ENCODE assay signal across 22 mouse cellular contexts in the genomic region with DNA sequence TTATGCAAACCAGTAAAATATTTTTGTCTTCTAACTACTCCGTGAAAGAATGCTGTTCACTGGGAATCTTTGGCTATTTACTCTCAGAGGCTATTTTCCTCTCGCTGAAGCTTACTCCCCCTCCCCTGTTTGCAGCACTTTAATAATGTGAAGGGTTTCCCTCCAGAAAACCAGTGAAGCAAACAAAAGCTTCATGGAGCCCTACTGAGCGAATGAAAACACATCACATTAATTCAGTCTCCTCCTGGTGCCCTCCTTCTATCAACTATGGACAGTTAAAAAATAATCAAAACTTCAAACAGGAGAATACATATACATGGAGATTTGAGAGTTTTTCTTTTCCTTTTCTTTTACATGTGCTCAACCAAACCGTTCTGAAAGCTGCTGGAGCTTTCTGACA.
DNase-seq lines count a peak whose midpoint lies in the region; ATAC-seq and TF ChIP-seq lines count a peak whose summit lies in the region.
"Had no signal": no experiment of that assay in that cellular context is flagged by ENCODE, and none has a peak within 500 bp of the region (broad histone marks: within the 10 kb centered on the region; RNA-seq: fewer than 3 reads in every experiment).

No protein-coding gene starts in this region.

- H3K4me3 ChIP-seq in midbrain, embryonic 12.5 days = no peak overlapping the region
- H3K4me3 ChIP-seq in midbrain, embryonic 10.5 days = no peak overlapping the region
- no peak overlapping the region for H3K4me3 ChIP-seq in hindbrain, postnatal 0 days (ENCODE audit: low read length)
- H3K4me3 ChIP-seq: gastrocnemius, adult 2 months; heart, embryonic 10.5 days; megakaryocyte, embryonic 14.5 days had no signal

- H3K4me1 ChIP-seq in midbrain, embryonic 12.5 days = no peaks in the 10 kb centered on the region
- peaks cover 7% of the 10 kb centered on the region for H3K4me1 ChIP-seq in midbrain, embryonic 10.5 days
- no peaks in the 10 kb centered on the region for H3K4me1 ChIP-seq in hindbrain, postnatal 0 days (ENCODE audit: insufficient read depth, low read length)
- H3K4me1 ChIP-seq: heart, embryonic 10.5 days; megakaryocyte, embryonic 14.5 days had no signal

- H3K36me3 ChIP-seq in midbrain, embryonic 12.5 days = no peaks in the 10 kb centered on the region
- no peaks in the 10 kb centered on the region for H3K36me3 ChIP-seq in midbrain, embryonic 10.5 days
- H3K36me3 ChIP-seq in hindbrain, postnatal 0 days (ENCODE audit: insufficient read depth, low read length) = no peaks in the 10 kb centered on the region
- H3K36me3 ChIP-seq: heart, embryonic 10.5 days had no signal

- WGBS in midbrain, embryonic 12.5 days = 10% methylated on average over 4 of the region's 4 CpGs
- WGBS in midbrain, embryonic 10.5 days = 31% methylated on average over 4 of the region's 4 CpGs
- WGBS in hindbrain, postnatal 0 days = 11% methylated on average over 4 of the region's 4 CpGs

- H3K9ac ChIP-seq in midbrain, embryonic 12.5 days (replicated peaks) = no peak overlapping the region
- no peak overlapping the region for H3K9ac ChIP-seq in hindbrain, postnatal 0 days (replicated peaks; ENCODE audit: low read length)

- H3K9me3 ChIP-seq in midbrain, embryonic 12.5 days = no peaks in the 10 kb centered on the region
- no peaks in the 10 kb centered on the region for H3K9me3 ChIP-seq in midbrain, embryonic 10.5 days (replicated peaks)
- H3K9me3 ChIP-seq in hindbrain, postnatal 0 days (ENCODE audit: low read length) = no peaks in the 10 kb centered on the region
- H3K9me3 ChIP-seq: heart, embryonic 10.5 days; megakaryocyte, embryonic 14.5 days had no signal

- H3K27me3 ChIP-seq in midbrain, embryonic 12.5 days = no peaks in the 10 kb centered on the region
- no peaks in the 10 kb centered on the region for H3K27me3 ChIP-seq in midbrain, embryonic 10.5 days (ENCODE audit: low read depth, poor library complexity, severe bottlenecking)
- no peaks in the 10 kb centered on the region for H3K27me3 ChIP-seq in hindbrain, postnatal 0 days (ENCODE audit: insufficient read depth, low read length)
- H3K27me3 ChIP-seq: megakaryocyte, embryonic 14.5 days had no signal

- H3K4me2 ChIP-seq in midbrain, embryonic 12.5 days (replicated peaks) = no peak overlapping the region
- no peak overlapping the region for H3K4me2 ChIP-seq in hindbrain, postnatal 0 days (ENCODE audit: low read depth, low read length)
- H3K4me2 ChIP-seq: liver, embryonic 11.5 days had no signal

- no peak for TF ChIP-seq CTCF in hindbrain, postnatal 0 days (IDR thresholded peaks at IDR 0.05; ENCODE audit: low read depth)

- ATAC-seq in midbrain, embryonic 12.5 days (ENCODE audit: low FRiP score, low read depth) = peak; percentile 62
- no peak for ATAC-seq in hindbrain, postnatal 0 days

- DNase-seq in embryo, embryonic 11 days = peak; percentile 7
- DNase-seq in embryo, embryonic 10.5 days (ENCODE audit: low spot score) = no peak
- DNase-seq in midbrain, embryonic 10.5 days (ENCODE audit: low spot score) = no peak
- peak; percentile 27 for DNase-seq in hindbrain, postnatal 0 days (ENCODE audit: low spot score)
- DNase-seq in left cerebral cortex, adult 8-10 months (ENCODE audit: low spot score in 2 of 2) = no peak
- no peak for DNase-seq in ovary, adult 18-20 months (ENCODE audit: low spot score)
- DNase-seq in adrenal gland, postnatal 14 days = no peak
- DNase-seq: adrenal gland, adult 2 months; cerebellum, adult 11-12 months; cerebellum, postnatal 14 days; gastrocnemius, adult 2 months; heart, postnatal 10 days; kidney, adult 2 months; kidney, postnatal 14 days; lung, adult 18-20 months; lung, postnatal 14 days; spleen, adult 18-20 months; thymus, postnatal 25 days had no signal

- no peak overlapping the region for H3K27ac ChIP-seq in midbrain, embryonic 12.5 days (replicated peaks)
- no peak overlapping the region; the same call in 1 of the 2 replicates for H3K27ac ChIP-seq in midbrain, embryonic 10.5 days (replicated peaks)
- no peak overlapping the region for H3K27ac ChIP-seq in hindbrain, postnatal 0 days
- H3K27ac ChIP-seq: gastrocnemius, adult 2 months; heart, embryonic 10.5 days had no signal

Comparison
In these comparisons a context has a peak if more than half of its experiments do, and no peak if none do; other contexts are left out.
1. DNase-seq: peak in embryo, embryonic 11 days (single experiment) and hindbrain, postnatal 0 days (single experiment); none in embryo, embryonic 10.5 days (single experiment), midbrain, embryonic 10.5 days (single experiment), left cerebral cortex, adult 8-10 months (0 of 2), ovary, adult 18-20 months (single experiment) and adrenal gland, postnatal 14 days (single experiment).